Mouse (Mus musculus): ENCODE measurements around the gene Cldnd1.

The Cldnd1 gene

DNA sequence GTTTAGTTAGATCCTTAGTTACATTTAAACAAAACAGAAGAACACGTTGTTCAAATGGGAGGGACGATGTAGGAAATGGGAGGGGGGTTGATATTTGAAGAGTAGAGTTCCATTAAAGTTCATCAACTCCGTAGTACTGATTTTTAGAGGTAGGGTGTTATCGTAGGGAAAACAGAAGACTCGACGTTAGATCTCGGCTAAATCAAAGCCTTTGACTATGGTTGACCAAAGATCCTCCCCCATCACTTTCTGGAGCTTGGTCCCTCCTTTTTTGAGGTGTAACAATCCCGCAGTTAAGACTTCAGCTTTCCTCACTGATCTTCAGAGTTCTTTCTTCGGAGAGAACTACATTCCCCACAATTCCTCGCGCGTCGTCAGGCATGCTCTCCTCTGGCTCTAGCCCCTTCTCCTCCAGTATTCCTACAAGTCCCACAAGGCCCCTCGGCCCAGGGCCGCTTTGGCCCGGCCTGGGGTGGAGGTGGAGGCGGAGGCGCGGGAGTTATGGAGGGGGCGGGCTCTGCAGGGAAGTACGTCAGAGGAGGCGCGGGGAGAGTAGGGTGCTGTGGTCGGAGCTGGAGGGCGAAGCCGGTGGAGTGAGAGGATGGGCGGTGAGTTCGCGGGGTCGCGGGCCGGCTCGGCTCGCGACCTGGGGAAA is at the start of gene Cldnd1:
Cldnd1 (plus strand) TSS at position 434 of the 655 bp plus-strand sequence.
- peak; percentile 93 to 95 for DNase-seq (ENCODE audit: low spot score in 2 of 2)

DNA sequence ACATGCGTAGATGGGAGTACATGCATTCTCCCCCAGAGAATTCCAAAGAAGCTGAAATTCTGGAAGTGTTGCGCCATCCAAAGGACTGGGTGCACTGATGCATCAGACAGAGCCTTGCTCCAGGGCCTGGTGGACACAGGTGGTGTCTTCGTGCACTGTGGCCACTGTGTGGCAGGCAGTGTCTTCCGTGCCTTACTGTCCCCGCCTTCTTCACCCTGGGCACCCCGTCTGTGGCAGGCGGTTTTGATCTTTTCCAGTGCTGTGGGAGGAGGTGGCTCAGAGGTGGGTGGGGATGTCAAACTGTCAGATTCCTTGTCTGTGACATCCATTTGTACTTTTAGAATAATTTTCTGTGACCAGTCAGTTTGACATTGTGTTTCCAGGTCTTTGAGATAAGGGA is 49.0 kb upstream of the Cldnd1 start:
- DNase-seq (ENCODE audit: low spot score in 2 of 2), result no peak

DNA sequence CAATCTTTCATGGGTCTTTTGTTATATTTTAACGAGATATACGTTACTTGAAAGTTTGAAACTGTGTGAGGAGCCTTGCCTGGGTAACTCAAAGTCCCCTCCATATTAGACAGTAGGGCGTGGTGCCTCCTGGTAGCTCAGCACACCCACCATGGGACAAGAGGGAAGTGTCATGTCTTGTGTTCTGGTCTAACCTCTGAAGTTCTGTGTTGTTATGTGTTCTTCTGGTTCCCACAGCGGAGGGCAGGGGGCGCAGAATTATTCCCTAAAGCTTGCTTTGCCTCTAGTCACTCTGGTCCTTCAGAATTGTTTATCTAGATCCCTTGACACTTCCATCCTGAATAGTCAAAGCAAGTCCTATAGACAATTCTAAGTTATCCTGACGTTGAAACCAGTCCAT is 45.7 kb upstream of the Cldnd1 start:
- no peak for DNase-seq (ENCODE audit: low spot score in 2 of 2)

DNA sequence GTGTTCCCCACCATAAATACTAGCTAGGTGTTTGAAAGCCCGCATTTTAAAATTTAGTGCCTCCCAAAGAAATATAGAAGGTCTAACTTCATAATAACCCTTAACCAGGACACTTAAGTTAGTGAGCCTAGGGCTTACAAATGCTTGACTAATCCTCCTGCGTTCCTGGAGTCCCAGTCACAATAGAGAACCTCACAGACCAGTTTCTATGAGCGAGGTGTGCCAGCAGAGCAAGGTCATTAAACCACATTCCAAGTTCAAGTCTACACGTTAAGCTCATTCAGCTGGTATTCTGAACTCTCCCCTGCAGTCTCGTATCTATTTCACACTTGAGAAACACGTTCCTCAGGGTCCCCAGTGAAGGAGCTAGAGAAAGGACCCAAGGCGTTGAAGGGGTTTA is 44.8 kb upstream of the Cldnd1 start:
- DNase-seq (ENCODE audit: low spot score in 2 of 2), result no peak

DNA sequence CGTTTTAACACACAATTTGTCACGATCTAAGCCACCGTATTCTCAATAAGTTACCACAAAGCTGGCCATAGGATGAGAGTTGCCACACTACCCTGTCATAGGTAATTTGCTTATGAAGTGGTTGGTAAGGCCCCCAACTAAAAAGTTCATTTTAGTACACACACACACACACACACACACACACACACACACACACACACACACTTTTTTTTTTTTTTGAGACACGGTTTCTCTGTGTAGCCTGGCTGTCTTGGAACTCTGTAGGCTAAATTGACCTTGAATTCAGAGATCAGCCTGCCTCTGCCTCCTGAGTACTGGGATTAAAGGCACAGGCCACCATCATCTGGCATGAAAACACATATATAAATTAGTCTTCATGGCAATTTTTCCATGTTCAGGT is 43.8 kb upstream of the Cldnd1 start:
- DNase-seq (ENCODE audit: low spot score in 2 of 2), result no peak

- no peak for DNase-seq (ENCODE audit: low spot score in 2 of 2)
Measured at GRCm38 (mm10) chr16:58684537-58684936, 43.2 kb upstream of the Cldnd1 start.

DNA sequence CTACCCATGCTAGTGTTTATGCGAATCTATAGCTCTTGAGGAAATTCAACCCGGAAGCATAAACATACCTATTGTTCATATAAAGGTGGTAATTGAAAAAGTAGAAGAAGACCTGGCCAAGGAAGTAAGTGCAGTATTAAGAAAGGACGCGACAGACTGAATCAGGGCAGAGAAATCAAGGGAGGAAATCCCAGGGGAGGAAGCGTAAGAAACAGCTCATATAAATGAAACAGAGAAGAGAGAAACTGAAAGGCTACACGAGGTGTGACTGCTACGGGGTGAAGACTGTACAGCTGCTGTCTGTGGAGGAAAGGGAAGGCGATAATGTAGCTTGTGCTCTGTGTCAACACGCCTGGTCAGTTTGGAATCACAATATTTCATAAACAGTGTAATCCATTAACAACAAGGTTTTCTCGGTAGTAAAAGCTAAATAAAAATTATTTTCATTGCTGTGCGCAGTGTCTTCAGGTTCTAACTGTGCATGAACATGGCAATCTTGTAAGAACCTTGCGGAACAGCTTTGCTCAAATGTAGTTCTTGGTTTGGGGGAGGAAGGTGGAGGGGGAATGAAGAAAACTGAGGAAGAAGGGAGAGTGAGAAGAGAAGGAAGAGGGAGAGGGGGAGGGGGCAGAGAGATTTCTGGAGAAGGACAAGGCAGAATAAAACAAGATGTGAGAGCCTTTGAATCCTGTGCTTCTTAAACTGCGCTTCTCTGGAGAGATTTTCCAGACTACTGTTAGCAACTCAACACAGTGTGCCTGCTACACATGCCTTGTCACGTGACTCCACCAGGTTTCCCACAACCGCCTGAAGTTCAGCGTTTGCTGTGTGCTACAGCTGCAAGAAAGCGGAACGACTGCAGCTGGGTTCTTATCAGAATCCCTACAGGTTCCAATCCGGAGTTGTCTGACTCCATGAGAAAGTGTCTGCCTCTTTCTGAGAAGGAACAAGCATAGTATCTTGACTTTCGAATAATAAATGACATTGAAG is 41.9 kb upstream of the Cldnd1 start:
- DNase-seq (ENCODE audit: low spot score in 2 of 2), result no peak

DNA sequence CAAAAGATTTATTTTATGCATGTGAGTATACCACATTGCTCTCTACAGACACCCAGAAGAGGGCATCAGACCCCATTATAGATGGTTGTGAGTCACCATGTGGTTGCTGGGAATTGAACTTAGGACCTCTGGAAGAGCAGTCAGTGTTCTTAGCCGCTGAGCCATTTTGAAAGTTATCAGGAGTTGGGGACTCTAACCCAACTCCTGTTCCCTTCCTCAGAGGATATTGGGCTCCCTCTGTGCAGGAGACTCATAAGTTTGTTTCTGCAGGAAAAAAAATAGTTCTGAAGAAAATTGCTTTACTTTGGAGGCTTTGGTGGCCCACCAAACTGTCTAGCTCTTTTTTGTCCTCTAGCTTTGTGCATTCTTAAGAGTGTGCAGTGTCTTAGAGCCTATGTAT is 39.2 kb upstream of the Cldnd1 start:
- DNase-seq (ENCODE audit: low spot score in 2 of 2), result no peak

GRCm38 (mm10) chr16:58689555-58690169 is 38.0 kb upstream of the Cldnd1 start:
- DNase-seq (ENCODE audit: low spot score in 2 of 2), result no peak

DNA sequence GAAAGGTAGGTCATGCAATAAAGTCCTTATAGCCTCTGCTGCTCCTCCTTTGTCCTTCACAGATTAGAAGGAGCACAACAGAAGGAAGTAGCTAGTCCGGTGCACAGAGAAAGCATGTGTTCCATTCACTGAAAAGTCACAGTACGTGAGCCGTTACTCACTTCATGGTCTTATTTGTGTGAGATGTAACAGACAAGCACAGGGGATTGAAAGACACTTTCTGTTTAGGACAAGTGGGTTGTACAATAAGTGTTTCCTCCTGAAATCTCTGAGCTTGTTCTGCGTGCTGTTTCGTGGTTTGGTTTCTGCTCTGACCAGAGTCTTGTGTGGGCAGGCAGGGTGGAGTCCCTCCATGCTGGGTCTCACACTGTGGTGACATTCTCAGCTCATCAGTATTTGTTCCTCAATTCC is 37.4 kb upstream of the Cldnd1 start:
- DNase-seq (ENCODE audit: low spot score in 2 of 2), result no peak

DNA sequence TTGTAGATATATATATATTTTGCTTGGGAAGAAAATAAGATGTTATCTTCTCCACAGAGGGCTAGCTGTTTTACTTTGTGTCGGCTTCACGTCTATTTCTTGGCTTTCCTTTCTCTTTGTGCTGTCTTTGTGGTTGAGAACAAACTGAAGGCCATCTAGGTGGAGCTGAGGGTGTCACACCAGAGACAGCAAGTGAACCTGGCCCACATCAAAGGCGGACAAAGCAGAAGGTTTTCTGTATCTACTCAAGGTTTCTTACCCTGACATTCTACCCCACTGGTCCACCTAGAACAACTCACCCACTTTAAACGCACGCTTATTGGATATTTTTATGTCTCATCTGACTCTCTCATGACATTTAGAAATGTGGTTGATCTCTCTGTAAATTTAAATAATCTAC is 33.6 kb upstream of the Cldnd1 start:
- DNase-seq (ENCODE audit: low spot score in 2 of 2), result no peak

DNA sequence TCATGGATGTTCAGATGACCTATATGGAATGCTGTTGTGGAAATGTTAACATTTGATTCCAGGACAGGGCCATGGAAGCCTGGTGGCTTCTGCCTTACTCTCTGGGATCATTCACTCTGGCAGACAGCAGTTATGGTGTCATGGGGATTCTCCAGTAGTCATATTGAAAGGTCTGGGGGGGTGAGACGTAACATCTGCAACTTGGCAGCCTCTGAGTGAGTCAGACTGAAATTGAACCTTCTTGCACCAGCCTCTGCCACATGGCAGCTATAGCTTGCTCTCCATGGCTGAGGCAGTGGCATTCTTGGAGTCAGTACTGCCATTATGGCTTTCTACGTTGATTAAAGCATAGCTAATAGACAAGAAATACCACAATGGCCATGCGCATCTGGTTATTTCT is 30.9 kb upstream of the Cldnd1 start:
- DNase-seq (ENCODE audit: low spot score in 2 of 2), result no peak

- DNase-seq (ENCODE audit: low spot score in 2 of 2), result no peak
Measured at GRCm38 (mm10) chr16:58697261-58697660, 30.4 kb upstream of the Cldnd1 start.

DNA sequence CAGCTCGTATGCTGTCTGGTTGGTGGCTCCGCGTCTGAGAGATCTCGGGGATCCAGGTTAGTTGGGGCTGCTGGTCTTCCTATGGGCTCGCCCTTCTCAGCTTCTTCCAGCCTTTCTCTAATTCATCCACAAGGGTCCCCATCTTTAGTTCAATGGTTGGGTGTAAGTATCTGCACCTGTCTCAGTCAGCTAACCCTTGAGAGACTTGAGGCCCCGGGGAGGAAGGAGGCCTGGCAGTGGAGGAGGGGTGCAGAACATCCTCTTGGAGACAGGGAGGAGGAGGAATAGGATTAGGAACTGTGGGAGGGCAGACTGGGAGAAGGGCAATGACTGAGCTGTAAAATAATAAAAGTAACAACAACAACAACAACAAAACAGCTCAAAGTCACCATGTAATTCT is 27.5 kb upstream of the Cldnd1 start:
- no peak for DNase-seq (ENCODE audit: low spot score in 2 of 2)

DNA sequence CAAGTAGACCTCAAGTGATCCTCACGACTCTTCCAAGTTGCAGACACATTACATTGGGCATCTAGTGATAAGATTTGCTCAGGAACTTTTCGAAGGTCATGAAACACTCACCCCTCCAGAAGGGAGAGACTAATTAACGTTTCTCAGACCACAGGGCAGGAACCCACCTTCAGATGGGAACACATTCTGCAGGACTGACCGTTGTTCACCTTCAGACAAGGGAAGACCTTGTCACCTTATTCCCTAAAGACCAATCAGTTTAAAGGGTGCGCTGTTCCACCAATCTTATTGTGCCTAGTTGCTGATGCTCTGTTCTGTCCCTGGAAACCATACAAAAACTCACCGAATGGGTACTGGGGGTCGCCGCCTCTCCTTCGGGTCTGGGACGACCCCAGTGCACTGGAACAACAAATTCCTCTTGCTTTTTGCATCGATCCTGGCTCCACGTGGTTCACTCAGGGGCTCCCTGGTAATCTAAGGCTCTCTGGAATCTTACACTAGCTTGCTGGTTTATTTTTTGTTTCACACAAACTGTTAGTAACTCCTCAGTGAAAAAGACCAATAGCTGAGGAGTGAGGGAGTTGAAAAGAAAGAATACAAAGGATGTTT is 26.8 kb upstream of the Cldnd1 start:
- DNase-seq (ENCODE audit: low spot score in 2 of 2), result no peak

GRCm38 (mm10) chr16:58701779-58702178 is 25.9 kb upstream of the Cldnd1 start:
- DNase-seq (ENCODE audit: low spot score in 2 of 2), result no peak

GRCm38 (mm10) chr16:58702329-58702932 is 25.3 kb upstream of the Cldnd1 start:
- DNase-seq (ENCODE audit: low spot score in 2 of 2), result no peak

DNA sequence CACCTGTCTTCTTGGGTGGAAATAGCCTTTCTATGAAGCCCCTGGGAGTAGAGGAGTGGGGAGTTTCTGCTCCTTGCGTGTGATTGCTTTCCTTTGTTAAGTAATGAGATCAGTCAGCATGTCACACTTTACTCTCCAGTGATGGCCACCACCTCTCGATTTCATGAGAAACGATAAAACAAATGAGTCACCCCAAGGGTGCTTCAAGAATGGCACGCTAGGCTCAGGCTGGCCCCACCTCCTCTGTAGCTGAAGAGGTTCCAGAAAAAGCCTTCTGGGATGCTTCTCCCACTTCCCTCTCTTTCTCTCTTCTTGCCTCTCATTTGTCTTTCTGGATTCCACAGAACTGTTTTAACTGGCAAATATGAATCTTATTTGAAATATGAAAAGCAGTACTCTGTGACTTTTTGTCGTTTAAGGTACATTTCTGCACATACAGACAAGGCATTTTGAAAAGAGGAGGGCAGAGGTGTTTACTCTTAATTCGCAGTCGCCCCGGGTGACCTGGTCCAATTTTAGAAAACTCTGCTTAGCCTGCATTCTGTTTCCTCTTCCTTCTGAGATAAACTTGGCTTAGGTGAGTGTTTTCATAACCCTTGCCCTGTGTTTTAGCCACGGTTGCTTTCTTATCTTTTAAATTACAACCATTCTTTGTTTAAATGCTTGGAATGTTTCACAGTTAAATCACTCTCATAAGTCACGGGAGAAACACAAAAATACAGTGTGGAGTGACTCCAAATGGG is 24.2 kb upstream of the Cldnd1 start:
- no peak for DNase-seq (ENCODE audit: low spot score in 2 of 2)

DNA sequence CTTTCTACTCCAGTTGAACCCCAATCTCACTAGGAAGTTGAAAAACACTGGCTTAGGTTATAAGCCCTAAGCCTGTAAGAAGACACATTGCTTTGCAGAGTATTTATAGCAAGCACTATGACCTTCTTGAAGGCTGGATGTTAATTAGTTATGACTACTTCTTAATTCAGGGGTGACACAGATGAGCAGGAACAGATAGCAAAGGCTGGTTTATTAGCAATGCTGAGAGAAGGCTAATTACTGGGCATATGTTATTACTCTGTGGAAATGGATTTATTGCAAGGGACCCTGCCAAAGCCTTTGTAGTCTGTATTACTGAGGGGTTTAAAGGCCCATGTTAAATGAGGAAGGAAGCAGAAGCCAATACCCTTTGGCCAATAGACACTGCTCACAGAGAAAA is 22.7 kb upstream of the Cldnd1 start:
- DNase-seq (ENCODE audit: low spot score in 2 of 2), result no peak

- DNase-seq (ENCODE audit: low spot score in 2 of 2), result no peak
Measured at GRCm38 (mm10) chr16:58707276-58707905, 20.3 kb upstream of the Cldnd1 start.

Measured in urinary bladder, postnatal 4 days (tissue).